Mouse (Mus musculus): Measurements from ENCODE around the gene Hoxa1. TPM values are rescaled to one million over a fixed set of nuclear protein-coding genes. Genes with fewer than 3 reads are reported as not detected.

Hoxa1 gene
- total and polyA plus RNA-seq, 3 experiments = 1.9 to 3.7 (median 3.2) TPM

- Histone ChIP-seq H3K36me3 (replicated peaks in 1 of 2; ENCODE audit: control insufficient read depth in 1 of 2, insufficient read depth in 1 of 2, low read length in 1 of 2) (peaks cover 0 to 2% of the 10 kb centered on the region in 2 experiments), H3K4me3 (replicated peaks in 1 of 3; ENCODE audit: low read depth in 2 of 3, low read length in 2 of 3, poor library complexity in 1 of 3) (no peak overlapping the region), H3K79me2 (replicated peaks; ENCODE audit: control insufficient read depth, extremely low read depth, insufficient read depth, poor library complexity, severe bottlenecking) (no peaks in the 10 kb centered on the region), H3K9ac (ENCODE audit: insufficient read depth, low read depth) (no peak overlapping the region), H3K27me3 (replicated peaks) (no peaks in the 10 kb centered on the region), H3K4me2 (ENCODE audit: insufficient read depth, low read depth, poor library complexity, severe bottlenecking) (no peak overlapping the region), H3K9me3 (replicated peaks; ENCODE audit: low read length) (peaks cover 5% of the 10 kb centered on the region), H3K4me1 (ENCODE audit: control insufficient read depth in 1 of 2, insufficient read depth in 2 of 2) (peaks cover 0 to 13% of the 10 kb centered on the region in 2 experiments; a peak in 2 of 4 replicates), H3K27ac (ENCODE audit: insufficient read depth, low read depth) (no peak overlapping the region)
- in situ Hi-C loops (cut with MboI; ENCODE audit: low pct_ligation_motif_present, low pct_unique_long_range_greater_than_20kb, low sequenced_read_pairs) (no loop called here), dilution Hi-C loops (cut with MboI; ENCODE audit: extremely low pct_ligation_motif_present, extremely low pct_unique_long_range_greater_than_20kb, low sequenced_read_pairs) (no loop called here)
- DNase-seq (ENCODE audit: extremely low read depth) = no peak
- TF ChIP-seq ELF1 (IDR thresholded peaks at IDR 0.05; ENCODE audit: low read depth, low read length) (no peak), JUN (IDR thresholded peaks at IDR 0.05; ENCODE audit: insufficient read depth, low read depth, low read length) (no peak), RAD21 (IDR thresholded peaks at IDR 0.05; ENCODE audit: low read depth, low read length) (no peak), ETS1 (conservative IDR thresholded peaks at IDR 0.05; ENCODE audit: low read depth, low read length) (no peak), PAX5 (IDR thresholded peaks at IDR 0.05; ENCODE audit: low read length) (no peak), TBP (conservative IDR thresholded peaks at IDR 0.05; ENCODE audit: low read depth, low read length) (no peak), CTCF (conservative IDR thresholded peaks at IDR 0.05 in 1 of 2, IDR thresholded peaks at IDR 0.05 in 1 of 2; ENCODE audit: low read depth in 2 of 2, low read length in 2 of 2) (no peak), HCFC1 (IDR thresholded peaks at IDR 0.05; ENCODE audit: low read depth, low read length) (no peak), ZKSCAN1 (IDR thresholded peaks at IDR 0.05; ENCODE audit: borderline replicate concordance, low read depth, low read length) (no peak), UBTF (IDR thresholded peaks at IDR 0.05; ENCODE audit: low read depth, low read length) (no peak), GABPA (IDR thresholded peaks at IDR 0.05; ENCODE audit: insufficient replicate concordance, low read depth, low read length) (no peak), USF1 (IDR thresholded peaks at IDR 0.05; ENCODE audit: low read depth, low read length) (no peak), MEF2A (IDR thresholded peaks at IDR 0.05; ENCODE audit: borderline replicate concordance, low read depth, low read length) (no peak), TCF12 (IDR thresholded peaks at IDR 0.05; ENCODE audit: low read depth, low read length) (no peak), MXI1 (IDR thresholded peaks at IDR 0.05; ENCODE audit: low read depth, low read length) (no peak), CHD2 (IDR thresholded peaks at IDR 0.05; ENCODE audit: low read length) (no peak), JUND (conservative IDR thresholded peaks at IDR 0.05; ENCODE audit: low read depth, low read length) (no peak)
Observed at GRCm38 (mm10) chr6:52191860-52192550, 33.9 kb upstream of the Hoxa1 start.

- in situ Hi-C loops (cut with MboI; ENCODE audit: low pct_ligation_motif_present, low pct_unique_long_range_greater_than_20kb, low sequenced_read_pairs) = no loop called here
- Histone ChIP-seq H3K27ac (ENCODE audit: insufficient read depth, low read depth) (no peak within 1 kb of the TSS), H3K4me2 (ENCODE audit: insufficient read depth, low read depth, poor library complexity, severe bottlenecking) (no peak within 1 kb of the TSS), H3K79me2 (replicated peaks; ENCODE audit: control insufficient read depth, extremely low read depth, insufficient read depth, poor library complexity, severe bottlenecking) (no peaks in the 10 kb centered on the region), H3K36me3 (replicated peaks in 1 of 2; ENCODE audit: control insufficient read depth in 1 of 2, insufficient read depth in 1 of 2, low read length in 1 of 2) (peaks cover 0 to 2% of the 10 kb centered on the region in 2 experiments), H3K4me3 (replicated peaks in 1 of 3; ENCODE audit: low read depth in 2 of 3, low read length in 2 of 3, poor library complexity in 1 of 3) (no peak within 1 kb of the TSS), H3K9ac (ENCODE audit: insufficient read depth, low read depth) (no peak within 1 kb of the TSS), H3K9me3 (replicated peaks; ENCODE audit: low read length) (peaks cover 5% of the 10 kb centered on the region), H3K4me1 (ENCODE audit: control insufficient read depth in 1 of 2, insufficient read depth in 2 of 2) (peaks cover 0 to 13% of the 10 kb centered on the region in 2 experiments; a peak in 2 of 4 replicates), H3K27me3 (replicated peaks) (no peaks in the 10 kb centered on the region)
- DNase-seq (ENCODE audit: extremely low read depth) = no peak
- dilution Hi-C loops (cut with MboI; ENCODE audit: extremely low pct_ligation_motif_present, extremely low pct_unique_long_range_greater_than_20kb, low sequenced_read_pairs) = no loop called here
- no peak for TF ChIP-seq PAX5 (IDR thresholded peaks at IDR 0.05; ENCODE audit: low read length)
- TF ChIP-seq CHD1 (IDR thresholded peaks at IDR 0.05; ENCODE audit: low read depth, low read length) = no peak
- no peak for TF ChIP-seq CHD2 (IDR thresholded peaks at IDR 0.05; ENCODE audit: low read length)
- TF ChIP-seq ZKSCAN1 (IDR thresholded peaks at IDR 0.05; ENCODE audit: borderline replicate concordance, low read depth, low read length) = no peak
- no peak for TF ChIP-seq ZNF384 (IDR thresholded peaks at IDR 0.05; ENCODE audit: low read depth, low read length)
- TF ChIP-seq NELFE (IDR thresholded peaks at IDR 0.05; ENCODE audit: low read depth, low read length) = no peak
- TF ChIP-seq JUND (conservative IDR thresholded peaks at IDR 0.05; ENCODE audit: low read depth, low read length) = no peak
- no peak for TF ChIP-seq KAT2A (IDR thresholded peaks at IDR 0.05; ENCODE audit: insufficient replicate concordance, low read length)
- no peak for TF ChIP-seq EP300 (IDR thresholded peaks at IDR 0.05; ENCODE audit: low read length)
- TF ChIP-seq MAZ (IDR thresholded peaks at IDR 0.05; ENCODE audit: low read depth, low read length) = no peak
- TF ChIP-seq NRF1 (IDR thresholded peaks at IDR 0.05; ENCODE audit: low read depth, low read length) = no peak
- TF ChIP-seq MXI1 (IDR thresholded peaks at IDR 0.05; ENCODE audit: low read depth, low read length) = no peak
- TF ChIP-seq ETS1 (conservative IDR thresholded peaks at IDR 0.05; ENCODE audit: low read depth, low read length) = no peak
- no peak for TF ChIP-seq IRF4 (IDR thresholded peaks at IDR 0.05; ENCODE audit: low read depth, low read length)
- no peak for TF ChIP-seq ZC3H11A (IDR thresholded peaks at IDR 0.05; ENCODE audit: low read depth, low read length)
Observed at GRCm38 (mm10) chr6:52190906-52191810, 33.0 kb upstream of the Hoxa1 start, which contains the start of gene Hoxa4. TSS of gene Hoxa4 (minus strand) at chr6:52191753.
